Mouse (Mus musculus): ENCODE data around the gene 1810010D01Rik. TPM values are rescaled to one million over a fixed set of nuclear protein-coding genes. Genes with fewer than 3 reads are reported as not detected.
A peak's percentile ranks its signal among the peaks of the same experiment; 100 is the strongest.

The 1810010D01Rik gene
- polyA plus RNA-seq (2015; fragmentation: Nextera tagmentation; extraction: Ambion mirVana), result not detected in 2 replicates

DNA sequence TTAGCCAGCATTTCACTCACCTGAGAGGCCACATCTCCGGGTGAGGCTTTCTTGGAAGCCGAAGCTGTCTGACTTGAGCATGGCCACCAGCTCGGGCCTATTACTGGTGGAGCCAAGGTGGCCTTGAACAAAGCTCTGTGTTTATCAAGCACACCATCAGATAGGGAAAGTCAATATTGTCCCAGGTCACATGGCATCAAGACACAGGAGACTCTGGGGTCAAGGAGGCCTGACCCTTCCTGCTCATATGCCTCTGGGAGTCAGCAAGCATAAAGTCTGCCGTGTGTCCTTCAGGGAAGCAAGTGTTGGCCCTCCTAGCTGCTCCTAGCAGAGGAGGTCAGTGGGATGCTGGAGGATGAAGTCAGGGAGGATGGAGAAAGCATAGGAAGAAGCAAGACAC lies at the start of gene 1810010D01Rik:
1810010D01Rik (minus strand) TSS at position 114 of the 400 bp plus-strand sequence.
- Histone ChIP-seq H3K4me3 (no peak within 1 kb of the TSS), H3K27ac (peak within 1 kb of the TSS; percentile 84), H3K27me3 (replicated peaks) (no peaks in the 10 kb centered on the region), H3K4me1 (peaks cover 30% of the 10 kb centered on the region), H3K9me3 (no peaks in the 10 kb centered on the region), H3K4me2 (no peak within 1 kb of the TSS), H3K36me3 (replicated peaks) (no peaks in the 10 kb centered on the region), H3K9ac (no peak within 1 kb of the TSS)
- WGBS, result 88% methylated on average over 4 of the region's 4 CpGs
- no peak for ATAC-seq (replicated peaks)

- no peak for ATAC-seq (replicated peaks)
- Histone ChIP-seq H3K27me3 (replicated peaks) (no peaks in the 10 kb centered on the region), H3K27ac (no peak overlapping the region), H3K4me1 (no peaks in the 10 kb centered on the region), H3K36me3 (replicated peaks) (no peaks in the 10 kb centered on the region), H3K4me2 (no peak overlapping the region), H3K9ac (no peak overlapping the region), H3K9me3 (no peaks in the 10 kb centered on the region), H3K4me3 (no peak overlapping the region)
- WGBS, result 93% methylated on average over 1 of the region's 1 CpGs
Observed at GRCm38 (mm10) chr7:145256092-145256491, 48.2 kb upstream of the 1810010D01Rik start.

GRCm38 (mm10) chr7:145253986-145254630 lies 46.2 kb upstream of the 1810010D01Rik start:
- Histone ChIP-seq H3K4me3 (no peak overlapping the region), H3K27ac (no peak overlapping the region), H3K4me1 (no peaks in the 10 kb centered on the region), H3K9me3 (no peaks in the 10 kb centered on the region), H3K9ac (no peak overlapping the region), H3K4me2 (no peak overlapping the region), H3K27me3 (replicated peaks) (no peaks in the 10 kb centered on the region), H3K36me3 (replicated peaks) (no peaks in the 10 kb centered on the region)
- ATAC-seq (replicated peaks), result no peak
- 72% methylated on average over 3 of the region's 3 CpGs for WGBS

DNA sequence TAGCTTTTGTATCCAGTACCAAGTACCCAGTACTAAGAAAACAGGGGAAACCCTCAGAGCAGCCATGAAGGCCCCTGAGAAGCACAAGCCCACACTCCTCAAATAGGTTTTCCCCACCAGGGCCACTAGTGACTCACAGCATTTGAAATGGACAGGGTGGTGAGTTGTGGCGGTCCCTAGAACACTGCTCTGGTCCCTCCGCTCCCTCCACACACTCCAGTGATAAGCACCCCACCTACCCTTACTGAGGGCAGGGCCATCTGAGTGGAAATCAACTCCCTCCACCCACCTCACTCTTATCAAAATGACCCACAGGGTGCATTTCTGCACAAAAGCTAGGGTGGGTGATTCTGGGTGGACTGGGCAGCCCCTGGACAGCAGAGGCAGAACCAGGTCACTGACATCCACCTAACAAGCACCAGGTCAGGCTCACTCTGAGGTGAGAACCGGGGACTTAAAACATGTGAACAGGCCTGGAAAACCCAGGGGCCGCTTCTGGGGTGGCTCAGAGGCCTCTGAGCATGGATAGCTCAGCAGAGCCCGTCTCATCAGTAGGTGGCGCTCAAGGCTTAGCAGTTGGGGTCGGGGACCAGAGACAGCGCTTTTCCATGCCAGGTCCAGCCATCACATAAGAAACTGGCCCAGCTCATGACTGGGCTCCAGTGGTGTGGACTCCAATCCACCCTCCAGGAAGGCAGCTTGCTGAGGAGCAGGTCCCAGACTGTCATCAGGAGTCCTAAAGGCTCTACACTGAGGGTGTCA lies 45.0 kb upstream of the 1810010D01Rik start:
- no peak overlapping the region for H3K27ac ChIP-seq
- no peaks in the 10 kb centered on the region for H3K9me3 ChIP-seq
- no peak overlapping the region for H3K9ac ChIP-seq
- H3K4me2 ChIP-seq, result no peak overlapping the region
- no peaks in the 10 kb centered on the region for H3K4me1 ChIP-seq
- peak; percentile 72; the same call in 1 of the 2 replicates for ATAC-seq (replicated peaks)
- 25% methylated on average over 8 of the region's 8 CpGs for WGBS
- no peak overlapping the region for H3K4me3 ChIP-seq
- no peaks in the 10 kb centered on the region for H3K36me3 ChIP-seq (replicated peaks)
- H3K27me3 ChIP-seq (replicated peaks), result no peaks in the 10 kb centered on the region

DNA sequence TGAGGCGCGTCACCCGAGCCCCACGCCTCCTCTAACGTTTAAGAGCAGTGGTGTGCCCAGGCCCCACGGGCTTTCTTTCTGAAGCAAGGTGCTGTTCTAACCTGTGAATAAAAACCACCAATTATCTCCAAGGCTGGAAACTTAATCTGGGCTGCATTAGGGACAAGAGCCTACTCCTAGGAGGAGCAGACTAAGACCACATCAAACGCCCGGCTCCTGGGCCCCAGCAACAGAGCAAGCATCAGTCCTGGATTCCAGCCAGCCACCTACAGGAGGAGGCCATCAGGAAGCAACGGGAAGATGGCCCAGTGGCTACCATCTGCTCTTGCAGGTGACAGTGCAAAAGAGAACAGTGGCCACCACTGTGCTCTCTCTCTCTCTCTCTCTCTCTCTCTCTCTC lies 42.3 kb upstream of the 1810010D01Rik start:
- Histone ChIP-seq H3K9me3 (no peaks in the 10 kb centered on the region), H3K27me3 (replicated peaks) (no peaks in the 10 kb centered on the region), H3K27ac (no peak overlapping the region), H3K9ac (no peak overlapping the region), H3K4me1 (no peaks in the 10 kb centered on the region), H3K4me2 (no peak overlapping the region), H3K4me3 (no peak overlapping the region), H3K36me3 (replicated peaks) (no peaks in the 10 kb centered on the region)
- 76% methylated on average over 9 of the region's 9 CpGs for WGBS
- no peak for ATAC-seq (replicated peaks)

DNA sequence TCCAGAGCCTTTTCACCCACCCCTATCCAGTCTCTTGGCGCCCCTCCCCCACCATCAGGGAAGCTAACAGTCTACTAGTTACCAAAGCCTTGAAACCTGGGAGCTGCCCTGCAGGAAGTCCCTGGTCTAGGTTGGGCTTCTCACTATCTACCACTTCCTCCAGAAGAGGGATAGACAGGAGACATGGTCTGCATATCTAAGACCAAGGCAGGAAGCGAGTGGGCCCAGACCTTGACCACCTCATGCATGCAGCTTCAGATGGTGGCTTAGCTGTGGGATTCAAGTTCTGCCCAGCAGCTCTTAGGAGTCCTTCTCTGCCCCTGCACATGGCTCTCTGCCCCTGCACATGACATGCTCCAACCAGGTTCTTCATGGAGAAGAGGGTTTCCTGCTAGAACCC lies 41.0 kb upstream of the 1810010D01Rik start:
- Histone ChIP-seq H3K4me2 (no peak overlapping the region), H3K4me1 (no peaks in the 10 kb centered on the region), H3K4me3 (no peak overlapping the region), H3K9ac (no peak overlapping the region), H3K27ac (no peak overlapping the region), H3K27me3 (replicated peaks) (no peaks in the 10 kb centered on the region), H3K9me3 (no peaks in the 10 kb centered on the region), H3K36me3 (replicated peaks) (no peaks in the 10 kb centered on the region)
- WGBS, result 91% methylated on average over 2 of the region's 2 CpGs
- no peak for ATAC-seq (replicated peaks)

GRCm38 (mm10) chr7:145242851-145243712 lies 35.2 kb upstream of the 1810010D01Rik start:
- H3K4me2 ChIP-seq, result no peak overlapping the region
- no peak overlapping the region for H3K4me3 ChIP-seq
- peak; percentile 66 for ATAC-seq (replicated peaks)
- no peaks in the 10 kb centered on the region for H3K9me3 ChIP-seq
- WGBS, result 13% methylated on average over 9 of the region's 9 CpGs
- H3K4me1 ChIP-seq, result no peaks in the 10 kb centered on the region
- H3K27ac ChIP-seq, result no peak overlapping the region
- no peaks in the 10 kb centered on the region for H3K36me3 ChIP-seq (replicated peaks)
- H3K27me3 ChIP-seq (replicated peaks), result no peaks in the 10 kb centered on the region
- H3K9ac ChIP-seq, result no peak overlapping the region

DNA sequence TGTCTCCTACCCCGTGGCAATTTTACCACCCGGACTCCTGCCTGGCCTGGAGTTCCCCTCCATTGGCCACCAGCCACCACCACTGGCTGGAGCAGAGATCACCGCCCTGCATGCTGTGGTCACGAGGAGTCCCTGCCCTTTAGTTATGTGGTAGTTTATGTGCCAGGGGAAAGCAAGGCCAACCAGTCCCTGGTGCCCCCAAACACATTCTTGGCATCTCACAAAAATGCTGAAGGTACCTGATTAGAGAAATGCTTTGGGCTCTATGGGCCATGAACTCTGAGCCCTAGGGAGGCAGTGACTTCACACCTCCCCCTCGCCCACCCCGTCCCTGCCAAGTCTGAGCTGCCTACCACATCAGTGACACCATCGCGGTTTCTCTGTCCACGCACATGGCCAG lies 34.1 kb upstream of the 1810010D01Rik start:
- no peak overlapping the region for H3K27ac ChIP-seq
- H3K36me3 ChIP-seq (replicated peaks), result no peaks in the 10 kb centered on the region
- H3K4me1 ChIP-seq, result no peaks in the 10 kb centered on the region
- 75% methylated on average over 9 of the region's 9 CpGs for WGBS
- no peak for ATAC-seq (replicated peaks)
- H3K9ac ChIP-seq, result no peak overlapping the region
- no peak overlapping the region for H3K4me2 ChIP-seq
- no peak overlapping the region for H3K4me3 ChIP-seq
- H3K27me3 ChIP-seq (replicated peaks), result no peaks in the 10 kb centered on the region
- no peaks in the 10 kb centered on the region for H3K9me3 ChIP-seq

DNA sequence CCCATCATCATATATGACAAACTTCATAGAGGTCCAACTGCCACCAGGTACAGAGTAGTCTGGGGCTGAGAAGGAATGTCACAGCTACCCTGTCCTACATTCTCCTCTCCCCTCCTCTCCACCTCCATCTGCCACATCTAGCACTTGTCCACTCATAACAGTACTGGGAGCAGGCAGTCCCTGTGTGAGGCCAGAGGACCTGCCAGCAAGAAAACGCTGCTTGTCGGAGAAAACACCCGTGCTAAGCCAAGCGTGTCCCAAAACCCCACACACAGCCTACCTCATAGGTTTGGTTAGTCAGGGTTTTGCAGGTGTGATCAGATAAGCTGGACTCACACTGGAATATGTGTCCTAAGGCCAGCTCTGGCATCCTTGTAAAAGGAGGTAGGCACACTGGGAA lies 33.0 kb upstream of the 1810010D01Rik start:
- Histone ChIP-seq H3K4me3 (no peak overlapping the region), H3K9me3 (no peaks in the 10 kb centered on the region), H3K9ac (no peak overlapping the region), H3K4me1 (no peaks in the 10 kb centered on the region), H3K27me3 (replicated peaks) (no peaks in the 10 kb centered on the region), H3K4me2 (no peak overlapping the region), H3K27ac (no peak overlapping the region), H3K36me3 (replicated peaks) (no peaks in the 10 kb centered on the region)
- no peak for ATAC-seq (replicated peaks)
- 71% methylated on average over 4 of the region's 4 CpGs for WGBS

GRCm38 (mm10) chr7:145239736-145240505 lies 32.0 kb upstream of the 1810010D01Rik start:
- H3K9ac ChIP-seq, result no peak overlapping the region
- 72% methylated on average over 8 of the region's 8 CpGs for WGBS
- no peak for ATAC-seq (replicated peaks)

GRCm38 (mm10) chr7:145239145-145239544 lies 31.2 kb upstream of the 1810010D01Rik start:
- WGBS, result 62% methylated on average over 6 of the region's 6 CpGs
- H3K27me3 ChIP-seq (replicated peaks), result no peaks in the 10 kb centered on the region
- no peak overlapping the region for H3K27ac ChIP-seq
- H3K4me3 ChIP-seq, result no peak overlapping the region
- H3K36me3 ChIP-seq (replicated peaks), result no peaks in the 10 kb centered on the region
- H3K9ac ChIP-seq, result no peak overlapping the region
- no peaks in the 10 kb centered on the region for H3K4me1 ChIP-seq
- no peaks in the 10 kb centered on the region for H3K9me3 ChIP-seq
- H3K4me2 ChIP-seq, result no peak overlapping the region
- ATAC-seq (replicated peaks), result no peak

More at GRCm38 (mm10) chr7:145239736-145240505, 32.0 kb upstream of the 1810010D01Rik start:
- Histone ChIP-seq H3K27ac (no peak overlapping the region), H3K4me2 (no peak overlapping the region), H3K27me3 (replicated peaks) (no peaks in the 10 kb centered on the region), H3K4me1 (no peaks in the 10 kb centered on the region), H3K9me3 (no peaks in the 10 kb centered on the region), H3K4me3 (no peak overlapping the region), H3K36me3 (replicated peaks) (no peaks in the 10 kb centered on the region)

Data from midbrain, embryonic 15.5 days (tissue).